Mouse (Mus musculus): ENCODE results near the gene Ccl25.

DNA sequence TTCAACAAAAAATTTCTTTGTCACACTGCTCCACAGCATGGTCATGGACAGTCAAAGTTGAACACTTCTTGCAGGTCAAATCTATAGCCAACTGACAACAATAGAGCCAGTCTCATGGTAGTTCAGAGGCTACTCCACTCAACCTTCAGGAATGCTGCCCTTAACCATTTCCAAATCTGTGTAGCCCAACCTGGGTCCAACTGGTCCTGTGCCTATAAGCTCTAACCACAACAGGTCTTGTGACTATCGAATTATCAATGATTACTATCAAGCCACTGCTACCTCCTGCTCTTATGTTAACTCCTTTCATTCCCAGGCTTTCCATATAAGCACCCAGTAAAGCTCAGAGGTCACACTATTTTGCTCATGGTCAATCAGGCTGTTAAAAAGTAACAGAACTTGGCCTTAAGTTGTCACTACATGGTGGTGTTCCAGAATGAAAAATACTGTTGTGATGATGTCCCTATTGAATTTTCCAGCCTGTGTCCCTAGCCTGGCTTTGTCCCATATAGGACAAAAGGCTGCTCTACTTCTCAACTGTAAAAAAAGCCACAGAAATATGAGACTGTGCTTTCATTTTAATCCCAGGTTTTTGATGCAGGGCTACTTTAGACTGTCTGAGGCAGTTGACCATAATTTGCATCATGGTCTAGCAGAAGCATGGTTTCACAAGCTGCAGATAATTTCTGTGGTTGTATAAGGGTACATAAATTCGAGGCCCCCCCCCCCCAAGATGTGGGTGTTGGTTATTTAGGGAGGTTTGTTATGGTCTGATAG lies 6.0 kb upstream of the Ccl25 start:
- TF ChIP-seq CTCF (IDR thresholded peaks at IDR 0.05; ENCODE audit: control insufficient read depth, insufficient read depth, insufficient replicate concordance, low read depth, low read length) = no peak
- TF ChIP-seq POLR2A (IDR thresholded peaks at IDR 0.05; ENCODE audit: control insufficient read depth, low read depth, low read length) = no peak
